Mouse (Mus musculus) liver, embryonic 14.5 days (tissue): ENCODE data around the gene Cdca8.

Experiments used
- CTCF ChIP-seq: IDR thresholded peaks from 2 replicates; pipeline ENCODE4 v1.5.1; 2016; ENCODE audit warnings: antibody characterized with exemption, low read depth, control low read depth
- EP300 ChIP-seq: IDR thresholded peaks from 2 replicates; pipeline ENCODE4 v1.6.1; 2016; ENCODE audit warnings: antibody characterized with exemption, low read depth

GRCm38 (mm10) chr4:124928102-124928501, 11.0 kb downstream of the Cdca8 start:
- TF ChIP-seq EP300 (no peak), CTCF (no peak)
